Mouse (Mus musculus): Measurements from ENCODE around the gene Rusc2.

GRCm38 (mm10) chr4:43349206-43349605 is 32.6 kb upstream of the Rusc2 start:
- TF ChIP-seq CTCF (IDR thresholded peaks at IDR 0.05; ENCODE audit: extremely low read depth, insufficient read depth, insufficient read length, insufficient replicate concordance) (no peak), POLR2A (IDR thresholded peaks at IDR 0.05; ENCODE audit: low read depth, low read length) (no peak)

All from spleen, adult 2 months (tissue).